Mouse (Mus musculus) right cerebral cortex, postnatal 36 days (tissue): ENCODE results near the gene Pcca.

Experiments used
- DNase-seq, 2 experiments: peaks; one replicate each; pipeline ENCODE4 v3.0.0; 2022; ENCODE audit warnings: low spot score in 2 of 2, mixed read lengths in 1 of 2

Pcca gene

GRCm38 (mm10) chr14:122534017-122534924 lies at the start of gene Pcca:
TSS of gene Pcca (plus strand) at chr14:122534324.
- peak; percentile 97 to 98 for DNase-seq

- DNase-seq: no peak
Observed at GRCm38 (mm10) chr14:122484458-122484843, 49.7 kb upstream of the Pcca start.

GRCm38 (mm10) chr14:122484844-122485551 lies 49.1 kb upstream of the Pcca start:
- DNase-seq: no peak

GRCm38 (mm10) chr14:122485635-122486181 lies 48.4 kb upstream of the Pcca start:
- no peak for DNase-seq

GRCm38 (mm10) chr14:122486611-122487010 lies 47.5 kb upstream of the Pcca start:
- no peak for DNase-seq

GRCm38 (mm10) chr14:122487366-122487765 lies 46.8 kb upstream of the Pcca start:
- no peak for DNase-seq

GRCm38 (mm10) chr14:122489041-122489440 lies 45.1 kb upstream of the Pcca start:
- no peak for DNase-seq

- no peak for DNase-seq
Observed at GRCm38 (mm10) chr14:122489686-122490414, 44.3 kb upstream of the Pcca start.

GRCm38 (mm10) chr14:122490441-122491328 lies 43.4 kb upstream of the Pcca start, which contains the start of gene Gm10837:
TSS of gene Gm10837 (plus strand) at chr14:122490586.
- DNase-seq: no peak

- DNase-seq: no peak
Observed at GRCm38 (mm10) chr14:122491521-122491920, 42.6 kb upstream of the Pcca start.

- DNase-seq: no peak
Observed at GRCm38 (mm10) chr14:122492015-122492414, 42.1 kb upstream of the Pcca start.

- DNase-seq: no peak
Observed at GRCm38 (mm10) chr14:122509058-122509457, 25.1 kb upstream of the Pcca start.

- DNase-seq: no peak
Observed at GRCm38 (mm10) chr14:122511519-122511918, 22.6 kb upstream of the Pcca start.

- no peak for DNase-seq
Observed at GRCm38 (mm10) chr14:122513511-122514036, 20.6 kb upstream of the Pcca start.

- DNase-seq: no peak
Observed at GRCm38 (mm10) chr14:122528475-122528874, 5.6 kb upstream of the Pcca start.

GRCm38 (mm10) chr14:122535986-122536385 lies 1.9 kb downstream of the Pcca start:
- DNase-seq: no peak

- DNase-seq: no peak
Observed at GRCm38 (mm10) chr14:122548421-122548820, 14.3 kb downstream of the Pcca start.

GRCm38 (mm10) chr14:122548905-122549304 lies 14.8 kb downstream of the Pcca start:
- no peak for DNase-seq

- no peak for DNase-seq
Observed at GRCm38 (mm10) chr14:122552761-122553445, 18.8 kb downstream of the Pcca start.

GRCm38 (mm10) chr14:122557353-122557752 lies 23.2 kb downstream of the Pcca start:
- no peak for DNase-seq
